Mouse (Mus musculus) urinary bladder, adult 2 months (tissue): ENCODE measurements around the gene Gm4498. TPM values are rescaled to one million over a fixed set of nuclear protein-coding genes. Genes with fewer than 3 reads are reported as not detected.
"Not testable (repeated sequence)": the region's sequence is repeated elsewhere in the genome, so short reads cannot be mapped to it uniquely, and the experiment has no call there.

Experiments used
- DNase-seq: peaks from one replicate; pipeline ENCODE4 v3.0.0; 2022; ENCODE audit warnings: low spot score
- polyA plus RNA-seq: library from polyadenylated mRNA; depleted of rRNA; stranded (reverse); fragments of >200 nt; gene quantifications from 2 replicates; pipeline ENCODE4 v1.2.3, GENCODE M21; 2012; rRNA removed

Gene Gm4498
- not detected in 2 replicates for polyA plus RNA-seq

GRCm38 (mm10) chr7:20233728-20234127 lies at the start of gene Gm4498:
Gene Gm4498, minus strand, starts transcription at chr7:20233828.
- not testable (repeated sequence) for DNase-seq

GRCm38 (mm10) chr7:20262734-20263133 lies 29.1 kb upstream of the Gm4498 start, which contains the start of gene Gm5890:
Gene Gm5890, minus strand, starts transcription at chr7:20262834.
- not testable (repeated sequence) for DNase-seq

- DNase-seq = not testable (repeated sequence)
Measured at GRCm38 (mm10) chr7:20205507-20205906, 28.1 kb downstream of the Gm4498 start, which contains the start of gene Gm6164. Gene Gm6164, minus strand, starts transcription at chr7:20205607.

- not testable (repeated sequence) for DNase-seq
Measured at GRCm38 (mm10) chr7:20193410-20193809, 40.2 kb downstream of the Gm4498 start, which contains the start of gene Vmn1r95. Gene Vmn1r95, plus strand, starts transcription at chr7:20193710.

Other genes starting within 250 kb of the Gm4498 start
- not detected in 2 replicates for gene Nlrp9b, start 242.4 kb downstream of the Gm4498 start, polyA plus RNA-seq
- gene Vmn1r91, start 134.1 kb downstream of the Gm4498 start, polyA plus RNA-seq = not detected in 2 replicates
- not detected in 2 replicates for gene Gm16442, start 111.2 kb downstream of the Gm4498 start, polyA plus RNA-seq
- gene Vmn1r93, start 94.7 kb downstream of the Gm4498 start, polyA plus RNA-seq = not detected in 2 replicates
- gene Vmn1r94, start 65.5 kb downstream of the Gm4498 start, polyA plus RNA-seq = not detected in 2 replicates
- gene Vmn1r95, start 40.1 kb downstream of the Gm4498 start, polyA plus RNA-seq = not detected in 2 replicates
- not detected in 2 replicates for gene Gm6164, start 28.2 kb downstream of the Gm4498 start, polyA plus RNA-seq
- not detected in 2 replicates for gene Gm5890, start 29.0 kb upstream of the Gm4498 start, polyA plus RNA-seq
- not detected in 2 replicates for gene Gm4133, start 100.2 kb upstream of the Gm4498 start, polyA plus RNA-seq
- gene Gm5728, start 141.6 kb upstream of the Gm4498 start, polyA plus RNA-seq = not detected in 2 replicates
- not detected in 2 replicates for gene Vmn1r100, start 184.1 kb upstream of the Gm4498 start, polyA plus RNA-seq
- gene Vmn1r101, start 208.8 kb upstream of the Gm4498 start, polyA plus RNA-seq = not detected in 2 replicates
- gene Gm10670, start 241.1 kb upstream of the Gm4498 start, polyA plus RNA-seq = not detected in 2 replicates